ENCODE assay signal across 23 mouse cellular contexts in the genomic region with DNA sequence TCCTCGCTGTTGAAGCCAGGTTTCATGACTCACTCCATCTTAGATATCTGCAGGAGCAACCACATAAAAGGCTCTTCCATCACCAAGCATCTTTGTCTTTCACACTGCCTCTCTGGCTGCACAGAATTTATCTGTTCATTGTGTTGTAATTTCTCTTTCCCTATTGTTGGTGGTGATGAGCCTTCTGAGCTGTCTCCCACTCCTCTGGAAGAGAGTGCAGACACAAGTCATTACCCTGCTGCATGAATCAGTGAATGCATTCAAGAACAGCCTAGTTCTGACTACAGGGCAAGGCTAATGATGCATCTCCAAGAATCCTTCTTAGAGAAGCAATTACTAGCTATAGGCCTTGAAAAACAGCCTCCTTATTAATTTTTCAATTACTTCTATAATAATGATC. TPM values are rescaled to one million over a fixed set of nuclear protein-coding genes. Genes with fewer than 3 reads are reported as not detected.
DNase-seq lines count a peak whose midpoint lies in the region; ATAC-seq lines count a peak whose summit lies in the region.
"Had no signal": no experiment of that assay in that cellular context is flagged by ENCODE, and none has a peak within 500 bp of the region (broad histone marks: within the 10 kb centered on the region; RNA-seq: fewer than 3 reads in every experiment).

No protein-coding gene starts in this region.

- no peak for ATAC-seq in hindbrain, embryonic 13.5 days (ENCODE audit: low FRiP score)
- no peak for ATAC-seq in hindbrain, embryonic 16.5 days
- no peak for ATAC-seq in intestine, embryonic 16.5 days
- ATAC-seq: activated CD4-positive, CD25-positive, alpha-beta regulatory T cell, adult 4 months; forebrain, embryonic 14.5 days; intestine, postnatal 0 days had no signal

- DNase-seq in 3T3-L1 (ENCODE audit: low read depth, low spot score) (peak; percentile 24), R1 (ENCODE audit: low read depth, low spot score) (peak; percentile 54)
- peak; percentile 37 for DNase-seq in retina, embryonic 14.5 days (ENCODE audit: low spot score)
- no peak for DNase-seq in heart, adult 18-20 months
- DNase-seq: adrenal gland, postnatal 14 days; cerebellum, adult 2 months; cerebellum, postnatal 10 days; gastrocnemius, postnatal 10 days; heart, adult 2 months; heart, postnatal 14 days had no signal

- peak overlapping the region; percentile 15; the same call in 1 of the 2 replicates for H3K27ac ChIP-seq in hindbrain, embryonic 13.5 days
- H3K27ac ChIP-seq in hindbrain, embryonic 16.5 days (ENCODE audit: low read depth, low read length) = no peak overlapping the region
- no peak overlapping the region for H3K27ac ChIP-seq in intestine, embryonic 16.5 days (ENCODE audit: low read length)
- H3K27ac ChIP-seq: embryonic facial prominence, embryonic 15.5 days; forebrain, embryonic 10.5 days; heart, adult 2 months; heart, embryonic 15.5 days had no signal

- no peaks in the 10 kb centered on the region for H3K27me3 ChIP-seq in hindbrain, embryonic 13.5 days
- H3K27me3 ChIP-seq in hindbrain, embryonic 16.5 days (replicated peaks; ENCODE audit: control insufficient read depth, insufficient read depth, low read length) = no peaks in the 10 kb centered on the region
- H3K27me3 ChIP-seq in intestine, embryonic 16.5 days (replicated peaks; ENCODE audit: control insufficient read depth, insufficient read depth, low read length) = no peaks in the 10 kb centered on the region
- H3K27me3 ChIP-seq: CH12.LX; embryonic facial prominence, embryonic 15.5 days; heart, embryonic 15.5 days had no signal

- H3K9ac ChIP-seq in hindbrain, embryonic 13.5 days = no peak overlapping the region
- no peak overlapping the region for H3K9ac ChIP-seq in hindbrain, embryonic 16.5 days (ENCODE audit: low read depth, low read length)
- no peak overlapping the region for H3K9ac ChIP-seq in intestine, embryonic 16.5 days (ENCODE audit: low read depth, low read length)
- H3K9ac ChIP-seq: embryonic facial prominence, embryonic 15.5 days; heart, embryonic 15.5 days had no signal

- H3K36me3 ChIP-seq in hindbrain, embryonic 13.5 days = no peaks in the 10 kb centered on the region
- H3K36me3 ChIP-seq in hindbrain, embryonic 16.5 days (ENCODE audit: control insufficient read depth, insufficient read depth, low read length) = no peaks in the 10 kb centered on the region
- H3K36me3 ChIP-seq in intestine, embryonic 16.5 days (ENCODE audit: control insufficient read depth, insufficient read depth, low read length) = no peaks in the 10 kb centered on the region
- H3K36me3 ChIP-seq: embryonic facial prominence, embryonic 15.5 days; forebrain, embryonic 10.5 days; heart, embryonic 15.5 days had no signal

- H3K4me3 ChIP-seq in hindbrain, embryonic 13.5 days = no peak overlapping the region
- H3K4me3 ChIP-seq in hindbrain, embryonic 16.5 days (ENCODE audit: low read length) = no peak overlapping the region
- H3K4me3 ChIP-seq in intestine, embryonic 16.5 days (ENCODE audit: low read length) = no peak overlapping the region
- H3K4me3 ChIP-seq: embryonic facial prominence, embryonic 15.5 days; erythroblast, embryonic 14.5 days; forebrain, embryonic 10.5 days; heart, adult 2 months; heart, embryonic 15.5 days had no signal

- 68% methylated on average over 1 of the region's 1 CpGs for WGBS in hindbrain, embryonic 13.5 days
- 58% methylated on average over 1 of the region's 1 CpGs for WGBS in hindbrain, embryonic 16.5 days
- WGBS in intestine, embryonic 16.5 days = 68% methylated on average over 1 of the region's 1 CpGs

- no peaks in the 10 kb centered on the region for H3K4me1 ChIP-seq in hindbrain, embryonic 13.5 days (replicated peaks)
- H3K4me1 ChIP-seq in hindbrain, embryonic 16.5 days (ENCODE audit: control insufficient read depth, insufficient read depth, low read depth, low read length) = no peaks in the 10 kb centered on the region
- no peaks in the 10 kb centered on the region for H3K4me1 ChIP-seq in intestine, embryonic 16.5 days (ENCODE audit: control insufficient read depth, insufficient read depth, low read length)
- H3K4me1 ChIP-seq: embryonic facial prominence, embryonic 15.5 days; forebrain, embryonic 10.5 days; heart, embryonic 15.5 days had no signal

- no peak overlapping the region for H3K4me2 ChIP-seq in hindbrain, embryonic 13.5 days
- no peak overlapping the region for H3K4me2 ChIP-seq in hindbrain, embryonic 16.5 days (ENCODE audit: low read length)
- H3K4me2 ChIP-seq in intestine, embryonic 16.5 days (ENCODE audit: low read depth, low read length) = no peak overlapping the region
- H3K4me2 ChIP-seq: embryonic facial prominence, embryonic 15.5 days; heart, embryonic 11.5 days; heart, embryonic 15.5 days had no signal

- H3K9me3 ChIP-seq in hindbrain, embryonic 13.5 days = no peaks in the 10 kb centered on the region
- no peaks in the 10 kb centered on the region for H3K9me3 ChIP-seq in hindbrain, embryonic 16.5 days (ENCODE audit: control insufficient read depth, low read length)
- H3K9me3 ChIP-seq in intestine, embryonic 16.5 days (ENCODE audit: control insufficient read depth, low read length) = no peaks in the 10 kb centered on the region
- H3K9me3 ChIP-seq: embryonic facial prominence, embryonic 15.5 days; forebrain, embryonic 10.5 days; heart, embryonic 15.5 days had no signal

RNA-seq across cellular contexts. Expression of gene Kcnj3, which starts 30.5 kb away (rescaled TPM):
- 3.9 and 5.1 TPM in 2 replicates for polyA plus RNA-seq in hindbrain, embryonic 13.5 days (2015; fragmentation: Nextera tagmentation; extraction: Ambion mirVana)
- polyA plus RNA-seq in hindbrain, embryonic 16.5 days (2015; fragmentation: Nextera tagmentation; extraction: Ambion mirVana) = 6.4 and 6.8 TPM in 2 replicates
- polyA plus RNA-seq in intestine, embryonic 16.5 days (2015; fragmentation: Nextera tagmentation; extraction: Ambion mirVana) = 0.26 and 0.27 TPM in 2 replicates
- 10 to 100 TPM; 59.5 to 61.6 TPM for total RNA-seq in heart, adult 18-20 months (2021)
- total RNA-seq: CH12.LX; hematopoietic stem cell, adult 5-6 weeks had no signal
- polyA plus RNA-seq: activated CD4-positive, CD25-positive, alpha-beta regulatory T cell, adult 4 months had no signal

Comparison
In these comparisons a context has a peak if more than half of its experiments do, and no peak if none do; other contexts are left out.
1. DNase-seq: peak in 3T3-L1 (single experiment), R1 (single experiment) and retina, embryonic 14.5 days (single experiment); none in heart, adult 18-20 months (0 of 2).